Mouse (Mus musculus): ENCODE data around the gene Defb48. TPM values are rescaled to one million over a fixed set of nuclear protein-coding genes. Genes with fewer than 3 reads are reported as not detected.

The Defb48 gene
- total RNA-seq, 2 experiments from 2014 or later, result not detected

- no peak for ATAC-seq (replicated peaks; ENCODE audit: poor library complexity, severe bottlenecking)
Measured at GRCm38 (mm10) chr14:62936631-62937380, 47.5 kb downstream of the Defb48 start.

- ATAC-seq (replicated peaks; ENCODE audit: poor library complexity, severe bottlenecking), result no peak
Measured at GRCm38 (mm10) chr14:62935361-62935760, 48.9 kb downstream of the Defb48 start.

- ATAC-seq (replicated peaks; ENCODE audit: poor library complexity, severe bottlenecking), result no peak
Measured at GRCm38 (mm10) chr14:62928101-62928541, 56.2 kb downstream of the Defb48 start.

Other genes with a start within 250 kb of the Defb48 start
- gene Ints6, start 223.3 kb downstream of the Defb48 start, total RNA-seq (2014; fragmentation: Nextera tagmentation), result 32.1 and 38.8 TPM in 2 replicates
- gene Ints6, start 223.3 kb downstream of the Defb48 start, total RNA-seq (2017), result 62.6 and 110 TPM in 2 replicates
- 18.9 and 21.0 TPM in 2 replicates for gene Wdfy2, start 146.8 kb downstream of the Defb48 start, total RNA-seq (2014; fragmentation: Nextera tagmentation)
- 23.7 and 25.3 TPM in 2 replicates for gene Wdfy2, start 146.8 kb downstream of the Defb48 start, total RNA-seq (2017)
- gene Defb47, start 13.6 kb upstream of the Defb48 start, total RNA-seq (2014; fragmentation: Nextera tagmentation), result not detected in 2 replicates
- not detected in 2 replicates for gene Defb47, start 13.6 kb upstream of the Defb48 start, total RNA-seq (2017)
- not detected in 2 replicates for gene Defb43, start 27.3 kb upstream of the Defb48 start, total RNA-seq (2014; fragmentation: Nextera tagmentation)
- not detected in 2 replicates for gene Defb43, start 27.3 kb upstream of the Defb48 start, total RNA-seq (2017)
- not detected in 2 replicates for gene Defb42, start 62.5 kb upstream of the Defb48 start, total RNA-seq (2014; fragmentation: Nextera tagmentation)
- gene Defb42, start 62.5 kb upstream of the Defb48 start, total RNA-seq (2017), result not detected in 2 replicates
- gene Defb30, start 65.5 kb upstream of the Defb48 start, total RNA-seq (2014; fragmentation: Nextera tagmentation), result not detected in 2 replicates
- not detected in 2 replicates for gene Defb30, start 65.5 kb upstream of the Defb48 start, total RNA-seq (2017)

Measured in granulocyte monocyte progenitor cell, adult 5-6 weeks (primary cell).